Mouse (Mus musculus): ENCODE data around the gene Atf1. TPM values are rescaled to one million over a fixed set of nuclear protein-coding genes. Genes with fewer than 3 reads are reported as not detected.

Gene Atf1
- polyA plus RNA-seq, 1 experiment from 2014 or later, result 12.7 TPM

DNA sequence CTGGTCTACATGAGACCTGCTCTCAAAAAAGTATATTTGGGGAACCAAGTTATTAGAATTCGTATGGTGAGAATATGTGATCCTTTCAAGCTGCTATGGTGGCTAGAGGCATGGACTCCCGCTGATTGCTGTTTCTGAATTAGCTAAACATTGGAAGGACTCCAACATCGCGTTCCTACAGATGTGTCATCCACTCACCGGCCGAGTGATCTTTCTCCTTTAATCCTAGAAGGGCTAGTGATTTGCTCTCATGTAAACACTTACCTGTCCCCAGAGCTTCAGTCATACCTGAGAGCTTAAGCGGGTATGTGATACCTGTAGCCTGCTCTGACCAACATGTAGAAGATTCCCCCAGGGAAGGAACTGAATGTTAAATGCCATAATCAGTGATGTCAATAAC lies 6.7 kb upstream of the Atf1 start:
- Histone ChIP-seq H3K36me3 (peaks cover 14% of the 10 kb centered on the region), H3K4me1 (replicated peaks) (no peaks in the 10 kb centered on the region), H3K9me3 (no peaks in the 10 kb centered on the region), H3K4me2 (no peak overlapping the region), H3K9ac (no peak overlapping the region), H3K4me3 (no peak overlapping the region), H3K27ac (replicated peaks) (no peak overlapping the region), H3K27me3 (no peaks in the 10 kb centered on the region)
- 80% methylated on average over 7 of the region's 7 CpGs for whole genome bisulfite sequencing
- no peak for ATAC-seq (ENCODE audit: low FRiP score, low read depth)

DNA sequence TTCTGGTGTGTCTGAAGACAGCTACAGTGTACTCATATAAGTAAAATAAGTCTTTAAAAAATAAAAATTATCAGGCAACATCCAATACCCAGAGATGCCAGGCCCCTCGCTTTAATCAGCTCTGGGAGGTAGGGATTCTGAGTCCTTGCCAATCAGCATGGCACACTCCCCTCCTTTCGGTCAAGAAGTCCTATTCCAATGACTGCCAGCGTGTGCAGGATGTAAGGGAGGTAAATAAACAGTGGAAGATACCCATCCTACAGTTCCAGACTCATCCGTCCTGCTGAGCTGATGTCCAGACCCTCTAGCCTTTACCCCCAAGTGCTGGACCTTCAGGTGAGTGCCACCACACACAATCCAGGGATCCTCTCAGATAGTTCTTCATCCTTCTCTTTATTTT lies 2.2 kb upstream of the Atf1 start:
- H3K9ac ChIP-seq, result no peak overlapping the region
- no peak for ATAC-seq (ENCODE audit: low FRiP score, low read depth)
- no peaks in the 10 kb centered on the region for H3K27me3 ChIP-seq
- H3K4me2 ChIP-seq, result no peak overlapping the region
- H3K27ac ChIP-seq (replicated peaks), result peak overlapping the region; percentile 2; the same call in 1 of the 2 replicates
- WGBS, result 93% methylated on average over 4 of the region's 4 CpGs
- no peaks in the 10 kb centered on the region for H3K36me3 ChIP-seq
- no peaks in the 10 kb centered on the region for H3K9me3 ChIP-seq
- peaks cover 25% of the 10 kb centered on the region for H3K4me1 ChIP-seq (replicated peaks)
- no peak overlapping the region for H3K4me3 ChIP-seq

GRCm38 (mm10) chr15:100225891-100226290 lies 1.7 kb upstream of the Atf1 start:
- Histone ChIP-seq H3K27me3 (no peaks in the 10 kb centered on the region), H3K36me3 (no peaks in the 10 kb centered on the region), H3K4me1 (replicated peaks) (peaks cover 25% of the 10 kb centered on the region), H3K9ac (no peak overlapping the region), H3K4me2 (no peak overlapping the region), H3K9me3 (no peaks in the 10 kb centered on the region), H3K27ac (replicated peaks) (peak overlapping the region; percentile 2; the same call in 1 of the 2 replicates), H3K4me3 (no peak overlapping the region)
- WGBS, result 85% methylated on average over 1 of the region's 1 CpGs
- no peak for ATAC-seq (ENCODE audit: low FRiP score, low read depth)

DNA sequence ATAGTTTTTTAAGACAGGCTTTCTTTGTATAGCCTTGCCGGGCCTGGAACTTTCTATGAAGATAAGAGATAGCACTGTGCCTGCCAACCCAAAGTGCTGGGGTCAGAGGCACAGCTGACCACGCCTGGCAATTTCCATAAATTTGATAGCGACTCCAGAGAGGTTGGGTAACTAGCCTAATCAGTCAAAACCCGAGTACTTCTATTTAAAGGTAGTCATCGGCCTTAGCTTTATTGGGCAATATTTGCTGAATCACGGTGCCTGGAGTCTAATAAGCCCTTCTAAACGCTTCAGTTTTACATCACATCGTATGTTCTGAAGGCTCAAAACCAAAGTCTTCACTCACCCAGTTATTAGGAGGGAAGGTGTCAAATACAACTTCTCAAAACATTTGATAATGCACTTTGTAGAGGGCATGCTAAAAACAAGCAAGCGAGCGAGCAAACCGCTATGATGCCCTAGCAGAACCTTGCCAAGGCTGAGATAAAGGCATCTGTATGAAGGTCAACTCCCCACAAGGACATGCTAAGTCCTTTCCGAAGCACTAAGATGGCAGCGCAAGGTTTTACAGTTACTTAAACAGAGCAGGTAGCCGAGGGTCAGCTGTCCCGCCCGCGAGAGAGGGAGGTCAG lies 472 bp upstream of the Atf1 start:
- WGBS, result 3% methylated on average over 17 of the region's 17 CpGs
- H3K9ac ChIP-seq, result peak overlapping the region; percentile 99
- H3K4me3 ChIP-seq, result peak overlapping the region; percentile 92
- ATAC-seq (ENCODE audit: low FRiP score, low read depth), result peak; percentile 47
- H3K36me3 ChIP-seq, result no peaks in the 10 kb centered on the region
- H3K9me3 ChIP-seq, result no peaks in the 10 kb centered on the region
- peak overlapping the region; percentile 100 for H3K27ac ChIP-seq (replicated peaks)
- H3K4me2 ChIP-seq, result peak overlapping the region; percentile 81
- peaks cover 25% of the 10 kb centered on the region for H3K4me1 ChIP-seq (replicated peaks)
- no peaks in the 10 kb centered on the region for H3K27me3 ChIP-seq

DNA sequence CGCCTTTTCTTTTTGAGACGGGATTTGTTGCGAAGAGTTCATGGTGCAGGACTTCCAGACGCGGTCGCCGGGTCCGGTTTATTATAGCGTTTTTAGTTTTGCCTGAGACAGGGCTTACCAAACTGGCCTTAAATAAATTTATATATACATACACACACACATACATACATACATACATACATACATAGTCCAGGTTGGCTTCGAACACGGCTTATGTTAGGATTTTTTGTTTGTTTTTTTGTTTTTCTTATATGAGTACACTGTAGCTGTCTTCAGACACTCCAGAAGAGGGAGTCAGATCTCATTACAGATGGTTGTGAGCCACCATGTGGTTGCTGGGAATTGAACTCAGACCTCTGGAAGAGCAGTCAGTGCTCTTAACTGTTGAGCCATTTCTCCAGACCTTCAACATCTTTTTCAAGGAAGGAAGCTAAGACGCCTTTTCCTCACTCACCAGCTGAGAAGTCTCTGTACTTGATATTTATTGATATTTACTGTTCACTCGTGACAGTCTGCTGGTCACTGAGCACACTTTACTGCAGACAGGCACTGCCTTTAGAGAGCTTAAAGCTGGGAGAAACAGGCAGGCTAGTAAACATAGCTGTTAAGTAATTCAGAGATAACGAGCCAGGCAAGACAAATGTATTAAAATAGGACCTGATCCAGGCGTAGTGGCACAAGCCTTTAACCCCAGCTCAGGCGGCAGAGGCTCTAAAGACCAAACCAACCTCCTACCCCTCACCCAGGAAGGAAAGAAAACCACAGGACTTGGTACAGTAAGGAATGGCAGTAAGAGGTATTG lies 1.1 kb downstream of the Atf1 start:
- no peaks in the 10 kb centered on the region for H3K9me3 ChIP-seq
- peaks cover 2% of the 10 kb centered on the region; the same call in 1 of the 2 replicates for H3K36me3 ChIP-seq
- ATAC-seq (ENCODE audit: low FRiP score, low read depth), result 0 out of 2 replicates have a peak, but pooled peaks have one; percentile 33
- H3K9ac ChIP-seq, result peak overlapping the region; percentile 99
- no peaks in the 10 kb centered on the region for H3K27me3 ChIP-seq
- H3K27ac ChIP-seq (replicated peaks), result peak overlapping the region; percentile 100
- H3K4me2 ChIP-seq, result peak overlapping the region; percentile 81
- H3K4me1 ChIP-seq (replicated peaks), result peaks cover 25% of the 10 kb centered on the region
- peak overlapping the region; percentile 92 for H3K4me3 ChIP-seq
- WGBS, result 20% methylated on average over 16 of the region's 16 CpGs

GRCm38 (mm10) chr15:100230655-100231054 lies 3.0 kb downstream of the Atf1 start:
- no peak for ATAC-seq (ENCODE audit: low FRiP score, low read depth)
- H3K27ac ChIP-seq (replicated peaks), result no peak overlapping the region
- WGBS, result 71% methylated on average over 1 of the region's 1 CpGs

DNA sequence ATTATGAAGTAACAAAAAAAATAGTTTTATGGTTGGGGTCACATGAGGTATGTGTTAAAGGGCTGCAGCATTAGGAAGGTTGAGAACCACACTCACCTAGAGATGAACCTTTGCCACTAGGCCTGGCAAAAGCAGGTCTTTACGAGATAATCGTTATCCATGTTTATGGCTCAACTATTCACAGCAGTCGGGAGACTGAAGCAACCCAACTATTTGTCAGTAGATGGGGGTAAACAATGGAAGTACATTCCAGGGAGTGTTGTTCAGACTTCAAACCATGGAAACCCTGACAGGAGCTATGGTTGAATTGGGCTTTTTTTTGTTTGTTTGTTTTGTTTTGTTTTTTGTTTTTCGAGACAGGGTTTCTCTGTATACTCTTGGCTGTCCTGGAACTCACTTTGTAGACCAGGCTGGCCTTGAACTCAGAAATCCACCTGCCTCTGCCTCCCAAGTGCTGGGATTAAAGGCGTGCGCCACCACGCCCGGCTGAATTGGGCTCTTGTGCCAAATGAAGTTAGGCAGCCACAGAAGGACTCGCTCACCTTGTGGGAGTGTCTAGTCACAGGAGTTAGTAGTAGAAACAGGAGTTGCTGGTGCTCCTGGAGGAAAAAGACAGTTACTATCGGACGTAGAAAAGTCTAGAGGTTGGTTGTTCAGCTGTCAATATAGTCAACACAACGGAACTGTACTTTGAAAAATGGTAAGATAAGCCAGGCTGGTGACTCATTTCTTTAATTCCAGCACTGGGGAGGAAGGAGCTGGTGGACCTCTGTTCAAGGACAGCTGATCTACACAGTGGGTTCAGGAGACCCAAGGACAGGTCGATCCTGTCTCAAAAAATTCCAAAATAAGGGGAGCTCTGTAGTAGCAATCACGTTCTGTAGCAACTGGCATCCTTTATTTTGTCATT lies 4.3 kb downstream of the Atf1 start:
- no peak overlapping the region for H3K4me3 ChIP-seq
- H3K4me1 ChIP-seq (replicated peaks), result peaks cover 19% of the 10 kb centered on the region
- H3K9ac ChIP-seq, result no peak overlapping the region
- ATAC-seq (ENCODE audit: low FRiP score, low read depth), result no peak
- peaks cover 24% of the 10 kb centered on the region for H3K36me3 ChIP-seq
- H3K27ac ChIP-seq (replicated peaks), result no peak overlapping the region
- H3K27me3 ChIP-seq, result no peaks in the 10 kb centered on the region
- WGBS, result 87% methylated on average over 14 of the region's 14 CpGs
- no peaks in the 10 kb centered on the region for H3K9me3 ChIP-seq
- no peak overlapping the region for H3K4me2 ChIP-seq

More at GRCm38 (mm10) chr15:100230655-100231054, 3.0 kb downstream of the Atf1 start:
- no peak overlapping the region for H3K4me2 ChIP-seq
- H3K4me1 ChIP-seq (replicated peaks), result peaks cover 25% of the 10 kb centered on the region
- no peak overlapping the region for H3K9ac ChIP-seq
- no peak overlapping the region for H3K4me3 ChIP-seq
- H3K9me3 ChIP-seq, result no peaks in the 10 kb centered on the region
- H3K27me3 ChIP-seq, result no peaks in the 10 kb centered on the region
- peaks cover 15% of the 10 kb centered on the region for H3K36me3 ChIP-seq

- Histone ChIP-seq H3K27ac (replicated peaks) (no peak overlapping the region), H3K9me3 (no peaks in the 10 kb centered on the region), H3K4me2 (no peak overlapping the region), H3K4me3 (no peak overlapping the region), H3K27me3 (no peaks in the 10 kb centered on the region), H3K9ac (no peak overlapping the region), H3K36me3 (peaks cover 35% of the 10 kb centered on the region), H3K4me1 (replicated peaks) (no peaks in the 10 kb centered on the region)
- ATAC-seq (ENCODE audit: low FRiP score, low read depth), result no peak
- WGBS, result 93% methylated on average over 12 of the region's 12 CpGs
Observed at GRCm38 (mm10) chr15:100235208-100235965, 7.8 kb downstream of the Atf1 start.

GRCm38 (mm10) chr15:100236952-100237351 lies 9.3 kb downstream of the Atf1 start:
- no peak overlapping the region for H3K27ac ChIP-seq (replicated peaks)
- no peak overlapping the region for H3K4me3 ChIP-seq
- H3K4me2 ChIP-seq, result no peak overlapping the region
- 96% methylated on average over 6 of the region's 6 CpGs for WGBS
- H3K9me3 ChIP-seq, result no peaks in the 10 kb centered on the region
- no peaks in the 10 kb centered on the region for H3K27me3 ChIP-seq
- no peak overlapping the region for H3K9ac ChIP-seq
- ATAC-seq (ENCODE audit: low FRiP score, low read depth), result no peak
- H3K36me3 ChIP-seq, result peaks cover 35% of the 10 kb centered on the region
- no peaks in the 10 kb centered on the region for H3K4me1 ChIP-seq (replicated peaks)

DNA sequence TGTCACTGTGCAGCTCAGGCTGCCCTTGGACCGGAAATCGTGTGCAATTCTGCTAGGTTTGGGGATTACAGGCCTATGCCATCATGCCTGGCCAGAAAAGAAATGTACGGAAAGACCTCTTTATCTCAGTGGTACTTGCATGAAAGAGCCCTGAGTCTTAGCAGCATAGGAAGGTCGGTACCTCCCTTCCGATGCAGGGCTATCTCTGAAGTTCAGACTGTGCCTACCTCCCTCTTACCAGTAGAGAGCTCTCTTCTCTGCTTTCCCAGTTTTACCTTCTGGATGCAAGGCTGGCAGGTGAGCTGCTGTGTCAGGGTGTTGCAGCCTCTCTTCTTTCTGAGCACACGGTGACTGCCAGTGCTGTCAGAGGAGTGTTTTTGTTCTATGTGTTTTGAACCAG lies 14.2 kb downstream of the Atf1 start:
- H3K36me3 ChIP-seq, result peaks cover 21% of the 10 kb centered on the region
- no peaks in the 10 kb centered on the region for H3K27me3 ChIP-seq
- H3K27ac ChIP-seq (replicated peaks), result no peak overlapping the region
- no peaks in the 10 kb centered on the region for H3K9me3 ChIP-seq
- no peak overlapping the region for H3K9ac ChIP-seq
- H3K4me3 ChIP-seq, result no peak overlapping the region
- WGBS, result 94% methylated on average over 6 of the region's 6 CpGs
- H3K4me1 ChIP-seq (replicated peaks), result no peaks in the 10 kb centered on the region
- H3K4me2 ChIP-seq, result no peak overlapping the region
- no peak for ATAC-seq (ENCODE audit: low FRiP score, low read depth)

- H3K4me3 ChIP-seq, result no peak overlapping the region
- no peaks in the 10 kb centered on the region for H3K9me3 ChIP-seq
- no peaks in the 10 kb centered on the region for H3K4me1 ChIP-seq (replicated peaks)
- ATAC-seq (ENCODE audit: low FRiP score, low read depth), result no peak
- 97% methylated on average over 7 of the region's 7 CpGs for WGBS
- H3K27me3 ChIP-seq, result no peaks in the 10 kb centered on the region
- H3K36me3 ChIP-seq, result peaks cover 44% of the 10 kb centered on the region
- H3K27ac ChIP-seq (replicated peaks), result no peak overlapping the region
- no peak overlapping the region for H3K9ac ChIP-seq
- H3K4me2 ChIP-seq, result no peak overlapping the region
Observed at GRCm38 (mm10) chr15:100245951-100246350, 18.3 kb downstream of the Atf1 start.

Measured in hindbrain, embryonic 15.5 days (tissue).